Mouse (Mus musculus) forebrain, postnatal 0 days (tissue): ENCODE measurements at regions not wholly inside any gene's neighbourhood (a gene's known extent, or its start where the extent isn't known, plus 50 kb on each side); places are given as distances from the start of the nearest gene placed in this dataset.

Experiments used
- ATAC-seq: fragments of 200-750 bp; cut with Nextera tagmentation; 2 replicates; pipeline ENCODE4 v1.8.0; 2017; ENCODE audit warnings: mild to moderate bottlenecking, moderate library complexity
- DNase-seq: peaks from one replicate; pipeline ENCODE4 v3.0.0-alpha.2; 2015
- H3K27ac ChIP-seq: fragments of 300-500 bp; sonication (generic); 2 replicates; pipeline ENCODE4 v1.5.1; 2014; ENCODE audit warnings: low read depth, mild to moderate bottlenecking, antibody characterized with exemption, low read length, moderate library complexity, mixed read lengths
- H3K27me3 ChIP-seq: fragments of 300-500 bp; sonication (generic); 2 replicates; pipeline ENCODE4 v1.6.1; 2014; ENCODE audit warnings: mild to moderate bottlenecking, low read length, mixed read lengths; ENCODE audit not compliant: insufficient read depth
- H3K36me3 ChIP-seq: fragments of 300-500 bp; sonication (generic); 2 replicates; pipeline ENCODE4 v1.6.1; 2014; ENCODE audit warnings: mild to moderate bottlenecking, moderate library complexity; ENCODE audit not compliant: insufficient read depth
- H3K4me1 ChIP-seq: fragments of 300-500 bp; sonication (generic); 2 replicates; pipeline ENCODE4 v1.6.1; 2014; ENCODE audit warnings: antibody characterized with exemption; ENCODE audit not compliant: insufficient read depth
- H3K4me2 ChIP-seq: fragments of 300-500 bp; sonication (generic); 2 replicates; pipeline ENCODE4 v1.6.1; 2014; ENCODE audit warnings: low read depth, mild to moderate bottlenecking, moderate library complexity
- H3K4me3 ChIP-seq: fragments of 300-500 bp; sonication (generic); 2 replicates; pipeline ENCODE4 v1.5.1; 2014; ENCODE audit warnings: low read depth, low read length, mixed read lengths
- H3K9ac ChIP-seq: fragments of 300-500 bp; sonication (generic); 2 replicates; pipeline ENCODE4 v1.6.1; 2014; ENCODE audit warnings: mild to moderate bottlenecking
- H3K9me3 ChIP-seq: fragments of 300-500 bp; sonication (generic); 2 replicates; pipeline ENCODE4 v1.6.1; 2016; ENCODE audit warnings: low read length
- CTCF ChIP-seq: sonication (generic); IDR thresholded peaks from 2 replicates; pipeline ENCODE4 v1.5.1; 2016; ENCODE audit warnings: antibody characterized with exemption, control low read depth, low read depth
- WGBS: fragments of 180-500 bp; shearing (Covaris S2); extraction: QIAGEN DNeasy Blood & Tissue Kit; methylation state at CpG from one replicate; pipeline ENCODE4 v1.1.7; 2014; 5-methylcytosine and 5-hydroxymethylcytosine counted together

DNA sequence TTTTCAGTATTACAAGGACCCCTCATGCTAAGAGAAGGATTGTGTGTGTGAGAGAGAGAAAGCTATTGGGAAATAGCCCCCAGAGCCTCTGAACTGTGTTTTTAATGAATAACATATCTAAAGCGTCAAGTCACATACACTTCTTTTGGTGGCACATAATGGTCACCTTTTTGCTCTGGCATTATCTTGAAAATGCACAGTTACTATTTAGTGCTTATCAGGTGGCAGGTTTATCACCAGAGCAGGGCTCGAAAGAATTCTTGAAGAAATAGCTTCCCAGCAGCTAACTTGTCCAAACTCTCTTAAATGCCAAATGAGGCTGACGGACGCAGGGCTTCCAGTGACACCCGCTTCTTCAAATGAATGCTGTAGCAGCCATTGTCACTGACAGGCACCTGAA lies 324.7 kb upstream of the Rsrc1 start:
- no peak overlapping the region for H3K4me2 ChIP-seq
- no peak overlapping the region for H3K4me3 ChIP-seq
- H3K4me1 ChIP-seq, result no peaks in the 10 kb centered on the region
- H3K36me3 ChIP-seq, result no peaks in the 10 kb centered on the region
- H3K9me3 ChIP-seq, result no peaks in the 10 kb centered on the region
- H3K9ac ChIP-seq, result no peak overlapping the region
- TF ChIP-seq CTCF, result no peak
- no peak for ATAC-seq
- WGBS, result 90% methylated on average over 5 of the region's 5 CpGs
- no peak for DNase-seq
- H3K27ac ChIP-seq, result no peak overlapping the region
- no peaks in the 10 kb centered on the region for H3K27me3 ChIP-seq

DNA sequence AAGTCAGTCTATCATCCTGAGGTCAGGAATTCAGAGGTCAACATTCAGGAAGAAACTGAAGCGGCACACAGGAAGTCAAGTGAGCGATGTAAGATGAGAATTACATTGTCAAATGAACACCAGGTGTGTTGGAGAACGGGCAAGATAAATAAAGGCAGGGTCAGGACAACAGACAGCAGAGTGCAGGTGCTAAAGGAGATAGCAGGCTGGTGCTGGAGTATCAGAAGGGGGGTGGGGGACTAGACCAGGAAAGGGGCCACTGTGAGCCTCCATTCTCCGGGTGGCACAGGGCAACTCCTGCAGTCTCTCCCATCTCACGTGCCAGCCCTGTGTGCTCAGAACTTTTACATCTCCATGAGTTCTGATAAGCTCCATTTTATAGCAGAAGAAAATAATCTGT lies 320.6 kb upstream of the Rsrc1 start:
- ATAC-seq (no peak), DNase-seq (no peak)
- 77% methylated on average over 5 of the region's 5 CpGs for WGBS
- TF ChIP-seq CTCF, result no peak
- no peak overlapping the region for H3K27ac ChIP-seq
- H3K4me1 ChIP-seq, result no peaks in the 10 kb centered on the region
- H3K36me3 ChIP-seq, result no peaks in the 10 kb centered on the region
- no peaks in the 10 kb centered on the region for H3K27me3 ChIP-seq
- H3K4me3 ChIP-seq, result no peak overlapping the region
- no peaks in the 10 kb centered on the region for H3K9me3 ChIP-seq
- H3K9ac ChIP-seq, result no peak overlapping the region
- no peak overlapping the region for H3K4me2 ChIP-seq

DNA sequence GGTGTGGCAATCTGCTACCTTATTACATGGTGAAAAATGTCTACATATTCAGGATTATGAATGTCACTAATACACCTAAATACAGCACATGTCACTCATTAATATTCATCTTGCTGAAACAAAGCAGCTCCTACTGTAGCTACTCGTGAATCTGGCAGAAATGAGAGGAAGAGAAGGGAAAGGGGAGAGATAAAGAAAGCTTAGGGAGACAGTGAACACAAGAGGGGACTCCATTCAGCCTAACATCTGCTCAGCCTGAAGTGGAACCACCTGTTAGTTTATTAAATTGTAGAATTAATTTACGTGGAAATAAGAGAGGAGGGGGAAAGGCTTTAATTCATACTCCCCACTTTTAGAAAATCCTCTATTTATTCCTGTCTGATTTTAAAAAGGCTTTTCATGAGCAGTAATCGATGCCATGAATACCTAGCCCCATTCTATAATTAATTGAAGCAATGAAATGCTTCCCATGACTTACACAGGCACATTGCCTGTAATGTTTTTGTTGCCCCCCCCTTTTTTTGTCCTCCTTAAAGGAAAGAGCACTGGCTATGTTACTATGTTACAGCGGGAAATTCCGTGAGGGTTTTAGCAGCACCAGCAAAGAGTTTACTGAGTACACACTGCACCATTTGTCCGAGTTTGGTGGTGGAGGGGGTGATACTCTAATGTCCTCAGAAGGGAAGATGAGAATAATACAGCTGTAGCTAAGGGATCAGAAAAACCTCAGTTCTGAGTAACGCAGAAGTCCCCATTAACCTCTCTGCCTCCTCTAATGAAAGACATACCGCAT lies 319.2 kb upstream of the Rsrc1 start:
- H3K9me3 ChIP-seq, result no peaks in the 10 kb centered on the region
- no peaks in the 10 kb centered on the region for H3K36me3 ChIP-seq
- peak; percentile 76 for ATAC-seq
- H3K27me3 ChIP-seq, result no peaks in the 10 kb centered on the region
- H3K4me2 ChIP-seq, result no peak overlapping the region
- no peak for DNase-seq
- H3K9ac ChIP-seq, result no peak overlapping the region
- H3K27ac ChIP-seq, result no peak overlapping the region
- H3K4me3 ChIP-seq, result no peak overlapping the region
- WGBS, result 37% methylated on average over 8 of the region's 8 CpGs
- TF ChIP-seq CTCF, result no peak
- no peaks in the 10 kb centered on the region for H3K4me1 ChIP-seq

DNA sequence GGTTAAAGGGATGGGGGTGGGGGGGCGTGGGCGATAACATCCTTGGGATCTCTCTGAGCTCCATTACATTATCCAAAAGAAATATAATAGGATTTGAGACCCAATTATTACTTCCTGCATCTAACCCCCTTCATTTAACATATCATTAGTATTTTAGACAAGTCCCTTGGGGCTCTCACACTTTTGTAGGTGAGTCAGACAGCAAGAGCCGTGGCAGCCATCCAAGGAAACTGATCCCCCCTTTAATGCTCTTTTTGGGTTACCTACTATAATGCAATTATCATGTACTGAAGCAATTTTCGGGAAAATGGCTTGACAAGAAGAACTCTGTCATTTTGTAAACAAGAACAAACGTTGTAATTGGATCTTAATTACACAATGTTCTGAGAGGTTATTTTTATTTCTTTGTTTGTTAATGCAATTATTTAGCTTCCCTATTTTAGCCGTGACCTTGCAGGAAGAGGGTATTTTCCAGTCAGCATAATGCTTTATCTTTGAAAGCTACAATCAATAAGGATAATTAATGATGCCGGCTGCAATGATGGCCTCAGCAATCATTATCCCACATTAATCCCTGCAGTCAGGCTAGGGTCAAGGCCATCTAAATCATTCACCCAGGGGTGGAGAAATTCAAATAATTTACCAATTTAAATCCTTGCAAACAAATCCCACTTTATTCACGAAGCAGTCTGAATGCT lies 297.5 kb upstream of the Rsrc1 start:
- H3K27me3 ChIP-seq, result no peaks in the 10 kb centered on the region
- H3K9ac ChIP-seq, result no peak overlapping the region
- 18% methylated on average over 8 of the region's 8 CpGs for WGBS
- H3K4me3 ChIP-seq, result no peak overlapping the region
- H3K4me2 ChIP-seq, result no peak overlapping the region
- H3K4me1 ChIP-seq, result no peaks in the 10 kb centered on the region
- H3K9me3 ChIP-seq, result no peaks in the 10 kb centered on the region
- no peak for TF ChIP-seq CTCF
- no peak overlapping the region for H3K27ac ChIP-seq
- DNase-seq (no peak), ATAC-seq (no peak)
- H3K36me3 ChIP-seq, result no peaks in the 10 kb centered on the region

DNA sequence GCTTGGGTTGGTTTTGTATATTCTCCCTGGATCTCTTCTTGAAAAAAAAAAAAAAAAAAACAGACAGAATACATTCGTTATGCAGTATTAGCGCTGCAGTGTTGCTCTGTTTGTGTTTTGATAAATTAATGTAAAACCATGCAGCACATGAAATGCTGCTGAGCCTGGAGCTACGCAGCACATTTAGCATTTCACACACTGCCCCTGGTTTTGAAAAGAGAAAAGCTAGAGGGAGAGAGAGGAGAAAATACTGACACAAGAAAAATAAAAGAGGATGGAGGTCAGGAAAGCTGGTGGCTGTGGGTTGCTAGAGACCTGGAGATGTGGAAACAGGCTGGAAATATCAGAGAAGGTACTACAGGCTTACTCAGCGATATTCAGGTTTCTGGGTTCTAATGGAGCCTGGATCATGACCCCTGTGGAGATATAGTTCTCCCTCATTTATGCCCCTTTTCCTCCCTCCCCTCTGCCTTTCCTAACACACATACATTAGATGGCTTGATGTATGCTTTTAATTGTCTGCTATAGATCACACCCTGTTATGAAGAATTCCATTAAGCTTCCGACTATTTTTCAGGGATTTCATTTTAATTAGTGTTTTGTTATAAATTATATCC lies 296.8 kb upstream of the Rsrc1 start:
- 32% methylated on average over 5 of the region's 5 CpGs for WGBS
- DNase-seq (no peak), ATAC-seq (no peak)
- Histone ChIP-seq H3K27ac (no peak overlapping the region), H3K27me3 (no peaks in the 10 kb centered on the region), H3K9ac (no peak overlapping the region), H3K36me3 (no peaks in the 10 kb centered on the region), H3K4me1 (no peaks in the 10 kb centered on the region), H3K9me3 (no peaks in the 10 kb centered on the region), H3K4me3 (no peak overlapping the region), H3K4me2 (no peak overlapping the region)
- no peak for TF ChIP-seq CTCF

DNA sequence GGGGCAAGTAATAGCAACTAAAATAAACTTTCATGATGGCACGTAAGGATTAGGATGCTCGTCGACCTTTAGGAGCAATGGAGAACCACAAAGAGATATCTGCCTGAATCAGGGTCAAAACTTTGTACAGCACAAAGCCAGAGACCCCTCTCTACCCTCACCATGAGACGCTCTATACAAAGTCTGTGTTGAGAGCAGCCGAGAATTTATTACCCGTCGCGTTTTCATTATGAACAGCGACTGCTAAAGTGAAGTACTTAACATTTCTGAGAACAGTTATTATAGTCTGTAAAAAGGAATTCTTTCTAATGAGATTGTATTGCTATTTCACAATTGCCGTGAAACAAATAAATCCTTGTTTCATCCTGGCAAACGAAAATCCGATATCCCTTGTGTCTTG lies 296.1 kb upstream of the Rsrc1 start:
- ATAC-seq (no peak), DNase-seq (no peak)
- Histone ChIP-seq H3K27me3 (no peaks in the 10 kb centered on the region), H3K9ac (no peak overlapping the region), H3K27ac (no peak overlapping the region), H3K9me3 (no peaks in the 10 kb centered on the region), H3K36me3 (no peaks in the 10 kb centered on the region), H3K4me2 (no peak overlapping the region), H3K4me1 (no peaks in the 10 kb centered on the region), H3K4me3 (no peak overlapping the region)
- no peak for TF ChIP-seq CTCF
- WGBS, result 70% methylated on average over 12 of the region's 12 CpGs

DNA sequence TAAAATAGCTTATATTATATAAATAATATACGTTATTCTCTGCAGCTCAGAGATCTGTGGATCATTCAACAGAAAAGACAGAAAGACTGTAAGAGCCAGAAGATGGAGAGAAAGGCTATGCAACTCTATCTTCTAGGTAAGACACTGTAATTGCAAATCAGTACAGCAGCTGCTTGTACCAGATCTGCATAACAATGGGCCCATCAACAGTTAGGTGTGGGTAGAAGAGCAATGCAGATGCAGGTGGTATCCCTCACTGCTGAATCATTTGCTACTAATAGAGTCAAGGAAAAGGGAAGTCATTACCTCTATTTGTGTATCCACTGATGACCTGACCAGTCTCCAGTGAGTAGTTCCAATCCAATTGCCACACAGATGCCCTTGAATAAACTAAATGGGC lies 294.1 kb upstream of the Rsrc1 start:
- H3K9me3 ChIP-seq, result no peaks in the 10 kb centered on the region

More for the DNA sequence above, 294.1 kb upstream of the Rsrc1 start:
- Histone ChIP-seq H3K27me3 (no peaks in the 10 kb centered on the region), H3K4me2 (no peak overlapping the region), H3K4me3 (no peak overlapping the region), H3K36me3 (no peaks in the 10 kb centered on the region), H3K9ac (no peak overlapping the region), H3K4me1 (no peaks in the 10 kb centered on the region), H3K27ac (no peak overlapping the region)
- ATAC-seq (no peak), DNase-seq (no peak)
- WGBS, result 93% methylated on average over 1 of the region's 1 CpGs
- no peak for TF ChIP-seq CTCF
